Mouse (Mus musculus) olfactory bulb, adult 2 months (tissue): ENCODE measurements around the gene Vstm2l.

Source experiments
- CTCF ChIP-seq: fragments of 200-500 bp; IDR thresholded peaks from 2 replicates; pipeline ENCODE4 v1.5.1; 2012; ENCODE audit warnings: low read depth, mild to moderate bottlenecking, low read length, moderate library complexity; ENCODE audit not compliant: insufficient read depth
- POLR2A ChIP-seq: fragments of 200-500 bp; IDR thresholded peaks from 2 replicates; pipeline ENCODE4 v1.6.1; 2012; ENCODE audit warnings: mild to moderate bottlenecking, low read depth, low read length, moderate library complexity; ENCODE audit not compliant: insufficient read depth

- TF ChIP-seq POLR2A (no peak), CTCF (no peak)
Measured at GRCm38 (mm10) chr2:157940586-157941185, 26.2 kb downstream of the Vstm2l start.
